Mouse (Mus musculus): Measurements from ENCODE around the gene Ly6g6e.

Gene Ly6g6e

DNA sequence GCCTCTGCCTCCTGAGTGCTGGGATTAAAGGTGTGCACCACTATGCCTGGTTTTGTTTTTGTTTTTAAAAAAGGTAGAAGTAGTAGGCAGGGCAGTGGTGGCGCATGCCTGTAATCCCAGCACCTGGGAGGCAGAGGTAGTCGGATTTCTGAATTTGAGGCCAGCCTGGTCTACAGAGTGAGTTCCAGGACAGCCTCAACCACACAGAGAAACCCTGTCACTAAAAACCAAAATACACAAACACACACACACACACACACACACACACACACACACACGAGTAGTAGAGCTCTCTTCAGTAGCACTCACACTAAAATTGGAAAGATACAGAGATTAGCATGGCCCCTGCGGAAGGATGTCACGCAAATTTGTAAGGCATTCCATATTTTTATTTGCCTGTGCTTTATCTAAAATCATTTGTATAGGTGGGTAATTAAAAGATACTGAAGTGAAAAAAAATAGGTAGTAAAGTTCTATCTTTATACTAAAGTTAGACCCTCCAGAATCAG lies 27.7 kb upstream of the Ly6g6e start:
- intact Hi-C loops (cut with DNase I) = no loop called here

DNA sequence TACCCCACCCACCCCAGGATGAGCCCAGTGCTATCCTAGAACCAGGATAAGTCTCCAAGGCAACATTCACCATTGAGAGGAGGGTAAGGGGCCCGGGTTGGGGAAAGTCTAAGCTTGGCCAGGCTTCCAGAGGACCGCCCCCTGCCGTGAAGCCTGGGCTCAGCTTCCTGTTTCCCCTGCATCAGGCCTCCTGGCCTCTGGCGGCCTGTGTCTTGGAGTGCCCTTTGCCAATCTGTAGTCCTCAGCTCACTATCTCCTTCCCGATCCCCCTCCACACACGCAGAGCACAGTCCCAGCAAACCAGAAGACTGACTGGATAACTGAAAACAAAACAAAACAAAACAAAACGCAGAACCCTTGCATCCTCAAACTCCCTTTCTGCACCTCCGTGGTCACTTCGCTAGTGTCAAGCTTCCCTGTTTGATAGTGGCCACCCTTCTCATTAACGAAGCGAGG lies 27.1 kb upstream of the Ly6g6e start, which contains the start of gene Clic1:
Gene Clic1, plus strand, starts transcription at position 406 of the 456 bp plus-strand sequence.
- intact Hi-C loops (cut with DNase I) = no loop called here

DNA sequence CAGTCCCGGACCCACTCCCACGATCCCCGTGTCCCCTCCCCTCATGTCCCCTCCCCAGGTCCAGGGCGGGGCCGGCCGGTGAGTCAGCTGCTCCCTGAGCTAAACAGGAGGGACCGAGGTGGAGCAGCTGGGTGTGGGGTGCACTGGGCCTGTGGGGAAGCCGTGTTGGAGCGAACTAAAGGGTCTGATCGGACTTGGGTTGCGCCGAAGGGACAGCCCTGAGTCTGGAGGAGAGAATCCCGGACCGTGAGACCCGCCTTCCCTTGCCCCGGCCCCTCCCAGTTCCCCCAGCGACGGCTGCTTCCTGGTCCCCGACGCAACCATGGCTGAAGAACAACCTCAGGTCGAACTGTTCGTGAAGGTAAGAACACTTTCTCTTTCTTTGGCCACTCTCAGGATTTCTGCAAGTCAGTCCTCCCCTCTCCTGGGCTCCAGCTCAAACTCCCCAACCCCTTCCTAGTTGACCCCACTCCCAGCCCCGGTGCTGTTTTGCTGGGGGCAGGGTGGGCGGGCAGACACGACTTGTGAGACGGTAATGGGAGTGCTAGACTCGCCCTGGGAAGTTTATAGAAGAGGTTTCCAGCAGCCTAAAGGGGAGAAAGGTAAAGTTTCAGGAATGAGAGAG lies 26.5 kb upstream of the Ly6g6e start:
- intact Hi-C loops (cut with DNase I) = no loop called here

GRCm38 (mm10) chr17:35051156-35052086 lies 25.3 kb upstream of the Ly6g6e start:
- intact Hi-C loops (cut with DNase I) = no loop called here

- intact Hi-C loops (cut with DNase I) = no loop called here
These were observed 24.4 kb upstream of the Ly6g6e start for GRCm38 (mm10) chr17:35052271-35052798.

DNA sequence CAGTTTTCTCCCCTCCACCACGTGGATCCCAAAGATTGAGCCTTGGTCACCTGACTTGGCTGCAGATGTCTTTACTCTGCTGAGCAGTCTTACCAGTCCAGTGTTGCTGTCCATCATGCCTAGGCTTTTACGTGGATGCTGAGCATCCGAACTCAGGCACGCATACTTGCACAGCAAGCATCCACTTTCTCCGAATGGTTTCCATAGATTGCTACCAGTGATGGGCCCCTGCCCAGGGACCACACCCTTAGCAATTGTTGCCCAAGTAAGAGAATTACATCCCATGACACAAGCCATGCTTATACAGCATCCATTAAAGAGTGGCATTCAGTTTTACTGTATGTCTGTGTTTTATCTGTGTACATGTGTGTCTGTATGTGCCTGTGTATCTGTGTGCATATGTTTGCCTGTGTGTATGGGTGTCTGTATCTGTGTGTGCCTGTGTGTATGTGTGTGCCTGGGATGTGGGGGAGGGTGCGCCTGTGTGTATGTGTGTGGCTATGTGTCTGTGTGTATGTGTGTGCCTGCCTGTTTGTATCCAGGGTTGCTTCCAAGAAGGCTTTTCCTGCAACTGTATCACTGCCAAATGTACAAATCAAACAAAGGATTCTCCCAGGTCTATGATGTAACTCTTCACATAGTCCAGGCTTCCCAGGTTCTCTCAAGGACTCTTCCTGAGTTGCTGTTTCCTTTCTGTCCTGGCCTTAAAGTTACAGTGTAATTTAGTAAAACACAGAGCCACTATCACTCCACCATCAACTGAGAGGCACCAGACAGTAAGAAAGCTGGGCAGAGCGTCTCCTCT lies 20.8 kb upstream of the Ly6g6e start:
- intact Hi-C loops (cut with DNase I) = no loop called here

DNA sequence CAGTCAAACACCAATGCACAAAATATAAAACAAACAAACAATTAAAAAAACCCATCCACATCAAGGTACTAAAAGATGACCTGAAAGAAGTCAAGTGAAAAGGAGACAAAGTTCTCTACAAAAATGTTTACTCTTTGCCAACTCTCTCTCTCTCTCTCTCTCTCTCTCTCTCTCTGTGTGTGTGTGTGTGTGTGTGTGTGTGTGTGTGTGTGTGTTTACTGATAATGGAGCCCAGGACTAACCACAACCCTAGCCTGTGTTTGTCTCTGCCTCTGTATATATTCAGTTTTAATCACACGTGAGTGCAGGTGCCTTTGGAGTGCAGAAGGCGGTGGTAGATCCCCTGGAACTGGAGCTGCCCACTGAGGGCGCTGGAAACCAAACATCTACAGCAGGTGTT lies 19.6 kb upstream of the Ly6g6e start:
- intact Hi-C loops (cut with DNase I) = no loop called here

- intact Hi-C loops (cut with DNase I) = no loop called here
These were observed 18.4 kb upstream of the Ly6g6e start for GRCm38 (mm10) chr17:35058316-35058715.

DNA sequence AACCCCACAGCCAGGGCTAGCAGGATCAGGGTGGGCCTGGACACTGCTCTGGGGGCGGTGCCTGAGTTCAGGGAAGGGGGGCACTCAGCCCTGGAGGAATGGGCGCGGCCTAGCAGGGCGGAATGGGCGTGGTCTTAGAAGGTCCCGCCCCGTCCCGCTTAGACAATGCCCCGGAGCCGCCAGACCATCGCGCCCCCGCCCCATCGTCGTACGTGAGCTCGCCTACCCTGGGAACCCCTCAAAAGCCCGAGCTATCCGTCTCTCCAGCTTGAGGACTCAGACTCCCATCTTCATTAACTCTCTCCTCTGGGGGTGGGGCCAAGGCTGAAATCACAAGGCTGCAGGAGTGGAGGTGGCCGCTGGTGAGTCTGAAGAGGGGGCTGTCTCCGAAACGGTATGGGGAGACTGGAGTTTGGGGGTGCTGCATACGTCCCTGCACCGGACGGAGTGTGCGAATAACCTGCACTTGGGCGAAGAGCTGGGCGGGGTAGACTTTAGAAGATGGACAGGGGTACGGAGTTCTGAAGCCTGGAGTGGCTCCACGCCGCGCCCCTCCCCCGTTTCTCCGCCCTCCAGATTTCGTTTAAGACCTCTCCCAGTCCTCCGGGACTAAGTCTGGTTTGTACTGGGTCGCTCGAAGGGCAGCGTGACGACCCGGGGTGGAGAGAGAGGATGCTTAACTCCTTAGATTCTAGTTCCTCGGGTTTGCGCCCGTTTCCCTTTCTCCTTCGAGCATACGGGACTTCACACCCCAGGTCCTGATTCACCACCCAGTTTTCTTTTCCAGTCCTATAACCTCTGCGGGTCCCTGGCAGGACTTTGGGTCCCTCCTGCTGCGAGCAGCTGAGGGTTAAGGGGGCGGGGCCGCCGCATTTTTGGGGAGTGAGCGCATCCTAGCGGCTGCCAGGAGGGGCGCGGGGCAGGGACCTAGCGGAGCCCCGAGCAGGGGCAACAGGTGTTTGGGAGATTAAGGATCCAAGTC lies 17.5 kb upstream of the Ly6g6e start, which contains the start of gene Ddah2:
Gene Ddah2, plus strand, starts transcription at position 125 of the 982 bp plus-strand sequence.
- intact Hi-C loops (cut with DNase I) = no loop called here

DNA sequence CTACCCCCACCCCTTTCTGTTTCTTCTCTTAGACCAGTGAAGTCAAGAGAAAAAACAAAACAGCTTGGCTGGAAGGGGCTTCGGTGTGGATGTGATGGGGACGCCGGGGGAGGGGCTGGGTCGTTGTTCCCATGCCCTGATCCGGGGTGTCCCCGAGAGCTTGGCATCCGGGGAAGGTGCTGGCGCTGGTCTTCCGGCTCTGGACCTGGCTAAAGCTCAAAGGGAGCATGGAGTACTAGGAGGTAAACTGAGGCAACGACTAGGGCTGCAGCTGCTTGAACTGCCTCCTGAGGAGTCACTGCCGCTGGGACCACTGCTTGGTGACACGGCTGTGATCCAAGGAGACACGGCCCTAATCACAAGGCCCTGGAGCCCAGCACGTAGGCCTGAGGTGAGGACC lies 16.6 kb upstream of the Ly6g6e start:
- intact Hi-C loops (cut with DNase I) = loop anchor here (5.0 kb wide), 1 partner anchor 38 kb away; no protein-coding TSS in a partner anchor

DNA sequence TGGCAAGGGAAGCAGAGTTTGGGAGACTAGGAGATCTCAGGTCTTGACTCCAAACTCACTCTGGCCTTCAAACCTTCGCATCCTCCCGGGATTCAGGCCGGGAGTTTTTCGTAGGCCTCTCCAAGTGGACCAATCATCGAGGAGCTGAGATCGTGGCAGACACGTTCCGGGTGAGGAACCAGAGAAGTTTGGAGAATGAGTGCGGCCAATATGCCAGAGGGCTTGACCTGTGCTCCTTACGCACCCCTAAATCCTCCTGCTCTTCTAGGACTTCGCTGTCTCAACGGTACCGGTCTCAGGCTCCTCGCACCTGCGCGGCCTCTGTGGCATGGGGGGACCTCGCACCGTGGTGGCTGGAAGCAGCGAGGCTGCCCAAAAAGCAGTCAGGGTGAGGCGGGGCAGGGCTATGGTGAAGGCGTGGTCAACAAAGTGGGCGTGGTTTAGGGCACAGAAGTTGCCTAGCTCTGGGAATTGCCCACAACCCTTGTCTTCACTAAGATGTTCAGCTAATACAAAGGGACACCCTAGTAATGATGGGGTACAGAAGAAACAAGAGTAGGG lies 15.9 kb upstream of the Ly6g6e start:
- intact Hi-C loops (cut with DNase I) = loop anchor here (5.0 kb wide), 1 partner anchor 39 kb away; no protein-coding TSS in a partner anchor

- intact Hi-C loops (cut with DNase I) = loop anchor here (5.0 kb wide), 1 partner anchor 39 kb away; no protein-coding TSS in a partner anchor
These were observed 15.4 kb upstream of the Ly6g6e start for GRCm38 (mm10) chr17:35061299-35061698.

- intact Hi-C loops (cut with DNase I) = loop anchor here (5.0 kb wide), 1 partner anchor 41 kb away; no protein-coding TSS in a partner anchor
These were observed 13.2 kb upstream of the Ly6g6e start for GRCm38 (mm10) chr17:35063466-35063865.

- intact Hi-C loops (cut with DNase I) = loop anchor here (5.0 kb wide), 1 partner anchor 42 kb away; no protein-coding TSS in a partner anchor
These were observed 12.3 kb upstream of the Ly6g6e start for GRCm38 (mm10) chr17:35064378-35064877.

- intact Hi-C loops (cut with DNase I) = loop anchor here (5.0 kb wide), 1 partner anchor 43 kb away; no protein-coding TSS in a partner anchor
These were observed 11.5 kb upstream of the Ly6g6e start, which contains the start of gene Ly6g6c for GRCm38 (mm10) chr17:35064951-35065947. Ly6g6c (plus strand) TSS chr17:35065388.

DNA sequence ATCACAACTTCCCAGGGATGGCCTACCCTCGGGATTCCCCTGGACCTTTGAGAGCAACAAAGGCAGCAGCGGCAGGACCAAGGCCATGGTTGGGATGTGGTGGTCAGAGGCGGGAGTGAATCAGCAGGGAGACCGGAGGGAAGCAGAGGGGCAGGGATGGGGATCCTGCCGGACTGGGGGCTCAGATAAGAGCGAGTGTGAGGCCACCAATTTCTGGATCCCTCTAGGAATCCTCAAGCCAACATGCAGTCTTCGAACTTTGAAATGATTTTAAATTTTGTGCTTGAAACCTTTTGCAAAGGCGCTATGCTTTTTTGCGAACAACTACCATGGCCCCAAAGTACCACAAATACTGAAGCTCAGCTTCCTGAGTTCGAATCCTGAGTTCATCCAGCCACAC lies 10.6 kb upstream of the Ly6g6e start, which contains the start of gene Mpig6b:
Gene Mpig6b, minus strand, starts transcription at position 101 of the 400 bp plus-strand sequence.
- intact Hi-C loops (cut with DNase I) = no loop called here

GRCm38 (mm10) chr17:35068213-35068914 lies 8.3 kb upstream of the Ly6g6e start:
- intact Hi-C loops (cut with DNase I) = no loop called here
